Mouse (Mus musculus) activated CD4-positive, CD25-positive, alpha-beta regulatory T cell, adult 4 months (primary cell): ENCODE data around the gene 1700029H14Rik. TPM values are rescaled to one million over a fixed set of nuclear protein-coding genes. Genes with fewer than 3 reads are reported as not detected.

ENCODE experiments used
- ATAC-seq: one replicate; pipeline ENCODE4 v1.8.0; 2017
- polyA plus RNA-seq, 2 experiments: library from polyadenylated mRNA; unstranded; fragments of 100-300 nt; shearing (Covaris generic); gene quantifications; one replicate each; pipeline ENCODE4 v1.2.1; 2017

The 1700029H14Rik gene
- polyA plus RNA-seq, result not detected

GRCm38 (mm10) chr8:13562118-13562517 is at the start of gene 1700029H14Rik:
Gene 1700029H14Rik (minus strand): TSS chr8:13562461.
- ATAC-seq, result peak; percentile 26

- no peak for ATAC-seq
These were observed 49.4 kb upstream of the 1700029H14Rik start for GRCm38 (mm10) chr8:13611702-13612101.

DNA sequence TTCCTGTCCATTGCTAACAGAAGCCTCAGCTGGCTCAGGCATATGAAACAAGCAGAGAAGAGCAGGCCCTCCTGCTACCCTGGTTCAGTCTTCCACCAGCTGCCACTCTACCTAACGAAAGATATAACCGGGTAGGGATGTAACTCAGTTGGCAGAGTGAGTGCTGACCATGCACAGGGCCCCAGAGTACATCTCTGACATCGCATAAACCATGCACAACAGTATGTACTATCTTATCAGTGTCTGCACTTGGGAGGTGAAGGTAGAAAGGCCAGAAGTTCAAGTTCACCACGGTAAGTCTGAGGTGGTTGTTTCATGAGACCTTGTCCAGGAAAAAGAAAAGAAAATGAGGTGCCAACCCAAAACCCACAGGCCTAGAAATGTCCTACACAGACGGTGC is 47.7 kb upstream of the 1700029H14Rik start:
- ATAC-seq, result no peak

DNA sequence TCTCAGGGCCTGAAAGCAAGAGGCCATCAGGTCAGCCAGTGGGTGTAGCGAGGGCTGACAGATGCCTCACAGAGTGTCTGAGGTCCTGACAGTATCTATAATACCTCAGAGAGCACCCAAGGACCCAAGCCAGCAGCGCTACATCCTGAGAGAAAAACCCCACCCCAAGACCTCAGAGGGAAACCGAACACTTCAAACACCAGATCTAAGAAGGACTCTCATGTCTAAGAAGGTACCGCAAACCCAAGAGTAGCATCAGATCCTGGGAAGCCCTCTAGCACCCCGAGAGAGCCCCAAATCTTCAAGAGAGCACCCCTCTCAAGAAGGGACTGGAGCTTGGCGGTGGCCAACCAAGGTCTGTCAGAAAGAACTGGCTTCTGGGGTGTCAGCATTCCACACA is 46.7 kb upstream of the 1700029H14Rik start:
- ATAC-seq, result no peak

DNA sequence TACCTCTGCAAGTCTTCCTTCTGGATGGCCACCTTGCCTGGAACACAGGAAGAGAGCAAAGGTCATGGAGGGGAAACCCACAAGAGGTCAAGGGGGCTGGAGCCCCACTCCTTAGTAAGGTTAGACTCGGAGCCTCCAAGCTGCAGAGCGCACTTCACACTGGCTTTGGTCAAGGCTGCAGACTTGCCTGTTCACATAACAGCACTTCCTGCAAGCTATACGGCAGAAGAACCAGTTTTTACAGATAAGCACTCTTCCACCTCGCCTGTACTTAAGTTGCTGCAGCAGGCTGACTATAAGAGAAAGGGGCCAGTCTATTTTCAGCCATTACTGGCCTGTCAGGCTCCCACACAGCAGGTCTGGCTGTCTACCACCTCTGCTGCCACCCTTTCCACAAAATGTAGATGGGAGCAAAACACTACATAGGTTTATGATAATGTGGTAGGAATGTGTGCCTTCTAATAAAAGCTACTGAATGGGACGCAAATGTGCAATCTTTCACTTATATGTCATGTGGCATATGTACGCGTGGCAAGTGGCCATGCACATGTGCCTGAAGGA is 43.7 kb upstream of the 1700029H14Rik start:
- ATAC-seq, result no peak

GRCm38 (mm10) chr8:13602621-13603020 is 40.4 kb upstream of the 1700029H14Rik start:
- no peak for ATAC-seq

DNA sequence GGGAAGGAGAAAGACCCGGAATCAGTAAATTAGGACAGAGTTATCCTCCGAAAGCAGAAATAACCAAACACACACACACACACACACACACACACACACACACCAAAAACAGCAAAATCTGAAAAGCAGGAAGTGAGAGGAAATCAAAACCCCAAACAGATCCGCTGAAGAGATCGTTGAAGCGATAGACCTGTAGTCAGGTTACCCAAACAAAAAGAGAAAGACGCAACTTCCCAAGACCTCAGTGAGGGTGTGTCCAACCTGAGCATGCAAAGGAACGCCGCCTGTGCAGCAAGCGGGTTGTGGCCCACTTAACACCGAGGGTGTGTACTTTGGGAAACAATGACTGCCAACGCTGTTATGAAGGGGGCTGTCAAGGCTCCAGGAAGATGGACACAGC is 38.9 kb upstream of the 1700029H14Rik start:
- peak; percentile 74 for ATAC-seq

GRCm38 (mm10) chr8:13600716-13601115 is 38.5 kb upstream of the 1700029H14Rik start:
- no peak for ATAC-seq

GRCm38 (mm10) chr8:13600204-13600603 is 37.9 kb upstream of the 1700029H14Rik start:
- ATAC-seq, result peak; percentile 72

DNA sequence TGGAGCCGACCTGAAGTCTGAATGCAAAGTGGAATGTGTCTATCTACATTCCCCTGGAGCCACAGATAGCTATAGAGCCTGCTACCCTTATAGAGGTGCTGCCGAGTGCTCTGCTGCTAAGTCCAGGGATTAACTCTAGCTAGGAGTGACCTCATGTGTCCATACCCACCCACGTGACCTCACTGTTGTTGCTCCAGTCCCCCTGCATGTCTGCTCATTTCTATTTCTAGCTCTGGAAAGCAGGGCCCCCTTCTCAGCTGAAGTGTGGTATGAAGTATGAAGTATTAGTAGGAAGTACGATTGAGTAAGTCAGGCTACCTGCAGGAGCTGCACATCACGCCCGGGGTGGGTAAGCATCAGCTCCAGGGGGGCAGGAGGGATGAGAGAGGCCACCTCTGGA is 35.5 kb upstream of the 1700029H14Rik start:
- ATAC-seq, result no peak

DNA sequence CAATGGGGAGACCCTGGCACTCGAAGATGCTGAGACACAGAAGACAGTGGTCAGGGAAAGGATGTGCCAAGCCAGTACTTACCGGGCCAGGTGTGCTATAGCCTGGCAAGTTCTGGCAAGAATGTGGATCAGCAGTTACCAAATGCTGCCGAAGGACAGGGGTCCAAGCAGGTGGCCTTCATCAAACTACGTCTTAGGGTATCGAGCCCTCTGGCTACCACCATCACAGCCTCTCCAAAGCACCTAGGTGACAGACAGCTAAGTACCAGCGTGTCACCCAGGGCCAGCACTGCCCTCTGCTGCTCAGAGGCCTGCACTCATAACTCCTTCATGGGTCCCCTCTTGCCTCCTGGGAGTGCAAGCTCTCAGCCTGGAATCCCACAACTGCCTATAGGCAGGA is 33.6 kb upstream of the 1700029H14Rik start:
- ATAC-seq, result no peak

- peak; percentile 84 for ATAC-seq
These were observed 32.6 kb upstream of the 1700029H14Rik start for GRCm38 (mm10) chr8:13594884-13595323.

DNA sequence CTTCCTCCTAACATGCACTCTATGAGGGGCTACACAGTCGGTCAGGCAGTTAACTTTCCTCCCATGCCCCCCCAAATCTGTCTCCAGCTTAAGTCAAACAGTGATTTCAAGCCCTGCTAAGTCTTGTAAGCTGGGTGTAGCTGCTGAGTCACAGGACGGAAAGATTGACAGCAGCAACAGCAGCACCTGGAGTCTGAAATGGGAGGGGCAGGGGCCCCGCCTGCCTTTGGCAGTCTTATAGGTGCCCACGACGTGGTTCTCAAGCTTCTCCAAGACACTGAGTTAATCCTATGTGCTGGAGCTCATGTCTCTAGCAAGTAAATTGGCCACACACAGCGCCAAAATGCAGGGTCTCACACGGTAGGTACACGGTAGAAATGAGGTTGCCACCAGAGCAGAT is 31.1 kb upstream of the 1700029H14Rik start:
- no peak for ATAC-seq

DNA sequence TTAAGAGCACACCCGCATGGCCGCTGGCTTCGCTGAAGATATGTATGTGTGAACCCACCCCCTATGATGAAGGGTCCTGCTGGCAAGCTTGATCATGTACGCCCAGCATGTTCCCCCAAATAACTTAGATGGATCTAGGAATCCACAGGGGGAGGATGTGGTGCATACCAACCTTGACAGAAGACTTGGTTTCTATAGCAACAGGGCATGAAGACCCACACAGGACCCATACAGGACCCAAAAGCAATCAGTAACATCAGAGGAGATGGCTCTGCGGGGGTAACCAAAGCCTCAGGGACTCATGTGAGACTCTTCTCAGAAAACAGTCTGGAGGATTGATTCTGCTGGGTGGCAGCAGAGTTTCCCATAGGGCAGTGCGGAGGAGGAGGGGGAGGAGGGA is 29.0 kb upstream of the 1700029H14Rik start:
- no peak for ATAC-seq

DNA sequence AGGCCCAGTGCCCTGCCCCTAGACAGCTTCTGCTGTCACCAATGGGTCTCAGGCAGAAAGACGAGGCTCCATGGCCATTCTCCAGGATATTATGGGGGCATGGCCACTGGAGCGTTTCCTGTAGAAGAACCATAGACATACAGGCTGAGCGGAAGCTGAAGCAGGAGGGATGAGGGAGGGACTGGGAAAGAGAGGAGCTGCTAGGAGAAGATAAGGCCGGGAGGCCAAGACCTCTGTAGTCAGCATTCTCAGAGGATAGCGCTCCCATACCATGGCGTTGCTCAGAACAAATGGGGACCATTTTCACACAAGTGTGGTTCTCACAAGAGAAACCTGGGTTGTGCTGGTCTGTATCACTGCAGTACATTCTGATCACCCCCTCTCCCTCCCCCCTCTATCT is 26.8 kb upstream of the 1700029H14Rik start:
- no peak for ATAC-seq

GRCm38 (mm10) chr8:13584652-13585051 is 22.4 kb upstream of the 1700029H14Rik start:
- ATAC-seq, result no peak

GRCm38 (mm10) chr8:13577869-13578268 is 15.6 kb upstream of the 1700029H14Rik start:
- ATAC-seq, result no peak

DNA sequence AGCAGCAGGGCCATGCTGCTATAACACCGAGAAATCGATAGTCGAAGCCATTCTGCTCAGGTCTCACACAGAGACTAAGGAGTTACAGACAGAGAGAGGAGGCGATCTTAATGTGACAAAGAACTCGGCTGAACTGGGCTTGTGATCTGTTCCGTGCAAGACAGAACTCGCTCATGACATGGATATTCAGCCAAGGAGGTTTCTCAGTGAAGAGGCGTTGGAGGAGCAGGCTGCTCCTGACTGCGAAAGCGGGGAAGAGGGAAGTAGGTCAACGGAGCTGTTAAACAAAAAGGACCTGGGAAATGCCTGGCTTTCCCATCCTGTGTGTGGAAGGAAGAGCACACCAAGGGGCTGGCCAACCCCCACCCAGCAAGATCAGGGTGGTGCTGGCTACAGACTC is 9.7 kb upstream of the 1700029H14Rik start:
- ATAC-seq, result no peak

- no peak for ATAC-seq
These were observed 4.7 kb downstream of the 1700029H14Rik start for GRCm38 (mm10) chr8:13557526-13557925.

DNA sequence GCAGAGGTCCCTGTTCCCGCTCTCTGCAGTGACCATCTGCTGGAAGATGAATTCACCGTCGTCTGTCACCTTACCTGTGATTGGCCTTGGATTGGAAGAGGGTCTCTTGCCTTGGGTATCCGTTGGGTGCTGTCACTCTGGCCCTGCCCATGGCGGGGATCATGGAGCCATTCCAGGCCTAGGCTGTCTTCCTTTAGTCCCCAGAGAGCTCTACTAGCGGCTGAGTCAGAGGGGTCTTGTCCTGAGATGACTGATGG is 10.8 kb downstream of the 1700029H14Rik start:
- no peak for ATAC-seq

DNA sequence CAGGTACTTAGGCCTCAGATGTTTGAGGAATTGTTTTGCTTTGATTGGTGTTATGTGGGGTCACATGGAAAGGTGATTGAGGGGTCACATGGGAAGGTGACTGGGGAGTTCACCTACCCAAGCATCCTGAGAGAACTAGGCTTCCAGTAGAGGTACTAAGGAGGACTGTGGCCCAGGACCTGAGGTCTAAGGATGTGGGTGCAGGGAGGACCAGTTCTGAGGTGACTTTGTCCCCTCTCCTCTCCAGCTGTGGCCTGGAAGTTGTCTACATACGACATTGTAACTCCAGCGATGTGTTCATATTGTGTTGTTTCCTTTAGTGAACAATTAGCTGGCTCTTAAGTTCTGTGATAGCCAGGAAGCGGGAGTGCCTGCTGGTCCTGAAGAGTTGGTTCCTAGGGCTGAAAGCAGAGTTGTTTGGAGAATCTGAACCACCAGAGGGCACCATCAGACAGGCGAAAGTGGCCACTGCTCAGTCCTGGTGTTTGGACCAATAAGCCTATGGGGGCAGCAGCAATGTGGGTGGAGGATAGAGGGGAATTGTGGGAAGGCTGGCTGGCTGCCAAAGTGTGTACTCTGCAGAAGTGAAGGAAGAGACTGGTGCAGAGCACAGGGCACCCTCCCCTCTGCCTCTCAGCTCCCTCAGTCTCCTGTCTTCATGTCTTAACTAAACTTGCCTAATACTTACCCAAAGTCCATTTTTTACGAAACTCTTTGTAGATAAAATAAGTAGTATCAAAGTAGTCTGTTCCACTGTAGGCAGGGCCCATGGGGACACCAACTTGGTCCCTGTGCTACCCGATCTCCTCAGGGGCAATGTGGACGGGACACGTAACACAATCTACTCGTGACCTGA is 11.3 kb downstream of the 1700029H14Rik start:
- peak; percentile 81 for ATAC-seq

GRCm38 (mm10) chr8:13548831-13549230 is 13.4 kb downstream of the 1700029H14Rik start:
- no peak for ATAC-seq

- no peak for ATAC-seq
These were observed 14.0 kb downstream of the 1700029H14Rik start for GRCm38 (mm10) chr8:13548235-13548634.

- no peak for ATAC-seq
These were observed 15.8 kb downstream of the 1700029H14Rik start for GRCm38 (mm10) chr8:13546421-13546820.

DNA sequence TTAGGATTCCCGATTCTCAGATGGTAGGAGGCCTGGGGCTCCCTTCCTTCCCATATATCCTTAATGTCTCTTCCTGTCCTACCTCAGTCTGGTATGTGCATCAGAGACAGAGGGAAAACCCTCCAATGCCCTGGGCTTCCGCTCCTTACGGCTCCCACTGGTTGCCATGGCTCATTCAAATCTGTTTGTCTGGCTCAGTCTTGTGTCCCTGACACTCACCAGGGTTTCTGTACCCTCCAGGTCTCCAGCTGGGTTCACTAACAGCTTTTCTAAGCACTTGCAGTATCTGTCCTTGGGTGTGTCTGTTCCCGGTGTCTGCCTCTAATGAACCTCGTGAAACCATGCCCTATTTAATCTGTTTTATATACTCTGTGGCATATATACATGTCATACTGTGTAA is 20.7 kb downstream of the 1700029H14Rik start:
- ATAC-seq, result no peak
